Mouse (Mus musculus) ES-Bruce4 (cell line): ENCODE results near the gene Dclk1.

Source experiments
- CTCF ChIP-seq: IDR thresholded peaks from one replicate; pipeline ENCODE4 v1.8.1; 2011; ENCODE audit warnings: low read depth, low read length
- EP300 ChIP-seq: IDR thresholded peaks from 2 replicates; pipeline ENCODE4 v1.6.1; 2011; ENCODE audit warnings: low read depth, low read length; ENCODE audit not compliant: insufficient read depth

DNA sequence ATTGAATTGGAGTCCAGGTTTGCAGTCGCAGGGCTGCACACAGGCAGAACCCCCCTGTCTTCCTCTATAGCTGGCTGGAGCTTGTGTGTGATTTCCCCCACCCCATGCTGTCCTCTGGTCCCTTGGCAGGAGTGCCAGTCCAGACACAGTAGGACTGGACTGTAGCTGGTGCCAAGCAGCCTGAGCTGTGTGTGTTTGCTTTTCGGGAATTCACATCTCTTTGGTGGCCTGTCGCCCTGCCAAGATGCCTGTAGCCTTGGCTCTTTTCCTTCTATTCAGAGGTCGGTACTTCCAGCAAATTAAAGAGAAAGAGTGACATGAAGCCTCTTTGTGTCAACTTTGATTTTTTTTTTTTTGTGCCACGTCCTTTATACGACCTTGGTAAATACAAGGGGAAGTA lies 6.3 kb downstream of the Dclk1 start:
- TF ChIP-seq EP300 (no peak), CTCF (no peak)
